Mouse (Mus musculus) hindbrain, embryonic 15.5 days (tissue): Measurements from ENCODE around the gene Ttc28. TPM values are rescaled to one million over a fixed set of nuclear protein-coding genes. Genes with fewer than 3 reads are reported as not detected.

Experiments used
- ATAC-seq: fragments of 200-750 bp; cut with Nextera tagmentation; 2 replicates; pipeline ENCODE4 v1.8.0; 2017; ENCODE audit warnings: low read depth, moderate number of reproducible peaks, moderate TSS enrichment; ENCODE audit not compliant: low FRiP score
- H3K27ac ChIP-seq: fragments of 300-500 bp; sonication (generic); replicated peaks from 2 replicates; pipeline ENCODE4 v1.5.1; 2015; ENCODE audit warnings: mild to moderate bottlenecking, inconsistent platforms
- H3K27me3 ChIP-seq: fragments of 300-500 bp; sonication (generic); 2 replicates; pipeline ENCODE4 v1.6.1; 2015; ENCODE audit warnings: control low read depth, inconsistent platforms
- H3K36me3 ChIP-seq: fragments of 300-500 bp; sonication (generic); 2 replicates; pipeline ENCODE4 v1.6.1; 2015; ENCODE audit warnings: control low read depth, inconsistent platforms
- H3K4me1 ChIP-seq: fragments of 300-500 bp; sonication (generic); replicated peaks from 2 replicates; pipeline ENCODE4 v1.6.1; 2015; ENCODE audit warnings: control low read depth, inconsistent platforms
- H3K4me2 ChIP-seq: fragments of 300-500 bp; sonication (generic); 2 replicates; pipeline ENCODE4 v1.6.1; 2015; ENCODE audit warnings: moderate library complexity, mild to moderate bottlenecking, inconsistent platforms
- H3K4me3 ChIP-seq: fragments of 300-500 bp; sonication (generic); 2 replicates; pipeline ENCODE4 v1.5.1; 2015; ENCODE audit warnings: mild to moderate bottlenecking, inconsistent platforms
- H3K9ac ChIP-seq: fragments of 300-500 bp; sonication (generic); 2 replicates; pipeline ENCODE4 v1.6.1; 2015; ENCODE audit warnings: inconsistent platforms
- H3K9me3 ChIP-seq: fragments of 300-500 bp; sonication (generic); 2 replicates; pipeline ENCODE4 v1.6.1; 2016; ENCODE audit warnings: control low read depth, inconsistent platforms
- WGBS: fragments of 180-500 bp; shearing (Covaris S2); methylation state at CpG from one replicate; pipeline ENCODE4 v1.1.7; 2015; 5-methylcytosine and 5-hydroxymethylcytosine counted together
- polyA plus RNA-seq: library from polyadenylated mRNA; unstranded; fragments of >200 nt; fragmentation: Nextera tagmentation; extraction: Ambion mirVana; gene quantifications from 2 replicates; pipeline ENCODE4 v1.2.1, GENCODE M21; 2015

Gene Ttc28
- polyA plus RNA-seq, 1 experiment from 2014 or later = 20.5 TPM

- Histone ChIP-seq H3K4me3 (no peak overlapping the region), H3K9ac (no peak overlapping the region), H3K36me3 (no peaks in the 10 kb centered on the region), H3K27me3 (no peaks in the 10 kb centered on the region), H3K4me2 (no peak overlapping the region), H3K9me3 (no peaks in the 10 kb centered on the region), H3K27ac (peak overlapping the region; percentile 6), H3K4me1 (peaks cover 58% of the 10 kb centered on the region)
- WGBS = 48% methylated on average over 22 of the region's 22 CpGs
- ATAC-seq = no peak
These were observed 179.0 kb downstream of the Ttc28 start for GRCm38 (mm10) chr5:111058401-111059139.

- WGBS = 79% methylated on average over 11 of the region's 11 CpGs
- peaks cover 54% of the 10 kb centered on the region for H3K4me1 ChIP-seq
- H3K4me2 ChIP-seq = no peak overlapping the region
- ATAC-seq = no peak
- no peaks in the 10 kb centered on the region for H3K36me3 ChIP-seq
- H3K27ac ChIP-seq = peak overlapping the region; percentile 6
- H3K4me3 ChIP-seq = no peak overlapping the region
- H3K27me3 ChIP-seq = no peaks in the 10 kb centered on the region
- no peaks in the 10 kb centered on the region for H3K9me3 ChIP-seq
- no peak overlapping the region for H3K9ac ChIP-seq
These were observed 179.7 kb downstream of the Ttc28 start for GRCm38 (mm10) chr5:111059140-111059921.

GRCm38 (mm10) chr5:111060246-111060745 lies 180.7 kb downstream of the Ttc28 start:
- no peaks in the 10 kb centered on the region for H3K27me3 ChIP-seq
- no peak for ATAC-seq
- no peak overlapping the region for H3K9ac ChIP-seq
- 61% methylated on average over 6 of the region's 6 CpGs for WGBS
- no peak overlapping the region for H3K4me3 ChIP-seq
- no peaks in the 10 kb centered on the region for H3K9me3 ChIP-seq
- peaks cover 52% of the 10 kb centered on the region for H3K4me1 ChIP-seq
- H3K27ac ChIP-seq = no peak overlapping the region
- H3K36me3 ChIP-seq = no peaks in the 10 kb centered on the region
- H3K4me2 ChIP-seq = no peak overlapping the region

- WGBS = 93% methylated on average over 3 of the region's 3 CpGs
- Histone ChIP-seq H3K27me3 (no peaks in the 10 kb centered on the region), H3K36me3 (no peaks in the 10 kb centered on the region), H3K9ac (no peak overlapping the region), H3K9me3 (no peaks in the 10 kb centered on the region), H3K4me3 (no peak overlapping the region), H3K4me2 (no peak overlapping the region), H3K4me1 (peaks cover 42% of the 10 kb centered on the region), H3K27ac (no peak overlapping the region)
- no peak for ATAC-seq
These were observed 183.6 kb downstream of the Ttc28 start for GRCm38 (mm10) chr5:111063155-111063554.

- Histone ChIP-seq H3K27me3 (no peaks in the 10 kb centered on the region), H3K9me3 (no peaks in the 10 kb centered on the region), H3K4me1 (peaks cover 36% of the 10 kb centered on the region), H3K36me3 (no peaks in the 10 kb centered on the region), H3K4me2 (no peak overlapping the region), H3K9ac (no peak overlapping the region), H3K27ac (no peak overlapping the region), H3K4me3 (no peak overlapping the region)
- 67% methylated on average over 3 of the region's 3 CpGs for WGBS
- no peak for ATAC-seq
These were observed 184.4 kb downstream of the Ttc28 start for GRCm38 (mm10) chr5:111063991-111064390.

GRCm38 (mm10) chr5:111065770-111066169 lies 186.2 kb downstream of the Ttc28 start:
- H3K9ac ChIP-seq = no peak overlapping the region
- 60% methylated on average over 4 of the region's 4 CpGs for WGBS
- no peak overlapping the region for H3K4me3 ChIP-seq
- no peaks in the 10 kb centered on the region for H3K36me3 ChIP-seq
- H3K4me2 ChIP-seq = no peak overlapping the region
- no peaks in the 10 kb centered on the region for H3K9me3 ChIP-seq
- H3K27ac ChIP-seq = no peak overlapping the region
- no peak for ATAC-seq
- no peaks in the 10 kb centered on the region for H3K27me3 ChIP-seq
- peaks cover 35% of the 10 kb centered on the region for H3K4me1 ChIP-seq

GRCm38 (mm10) chr5:111069503-111069902 lies 189.9 kb downstream of the Ttc28 start:
- H3K4me3 ChIP-seq = no peak overlapping the region
- H3K27ac ChIP-seq = no peak overlapping the region
- H3K27me3 ChIP-seq = no peaks in the 10 kb centered on the region
- H3K9ac ChIP-seq = no peak overlapping the region
- no peaks in the 10 kb centered on the region for H3K36me3 ChIP-seq
- ATAC-seq = no peak
- no peak overlapping the region for H3K4me2 ChIP-seq
- peaks cover 44% of the 10 kb centered on the region for H3K4me1 ChIP-seq
- WGBS = 79% methylated on average over 5 of the region's 5 CpGs
- H3K9me3 ChIP-seq = no peaks in the 10 kb centered on the region

- no peak overlapping the region for H3K4me3 ChIP-seq
- 77% methylated on average over 5 of the region's 5 CpGs for WGBS
- H3K4me1 ChIP-seq = peaks cover 42% of the 10 kb centered on the region
- H3K36me3 ChIP-seq = no peaks in the 10 kb centered on the region
- no peak overlapping the region for H3K27ac ChIP-seq
- no peak overlapping the region for H3K9ac ChIP-seq
- no peaks in the 10 kb centered on the region for H3K9me3 ChIP-seq
- no peak for ATAC-seq
- no peak overlapping the region for H3K4me2 ChIP-seq
- no peaks in the 10 kb centered on the region for H3K27me3 ChIP-seq
These were observed 190.3 kb downstream of the Ttc28 start for GRCm38 (mm10) chr5:111069931-111070330.

- peaks cover 42% of the 10 kb centered on the region for H3K4me1 ChIP-seq
- H3K27me3 ChIP-seq = no peaks in the 10 kb centered on the region
- H3K9ac ChIP-seq = no peak overlapping the region
- ATAC-seq = no peak
- H3K36me3 ChIP-seq = no peaks in the 10 kb centered on the region
- no peak overlapping the region for H3K4me2 ChIP-seq
- no peak overlapping the region for H3K4me3 ChIP-seq
- 73% methylated on average over 6 of the region's 6 CpGs for WGBS
- H3K9me3 ChIP-seq = no peaks in the 10 kb centered on the region
- no peak overlapping the region for H3K27ac ChIP-seq
These were observed 190.8 kb downstream of the Ttc28 start for GRCm38 (mm10) chr5:111070361-111070760.

GRCm38 (mm10) chr5:111073316-111073736 lies 193.7 kb downstream of the Ttc28 start:
- Histone ChIP-seq H3K27me3 (no peaks in the 10 kb centered on the region), H3K36me3 (no peaks in the 10 kb centered on the region), H3K27ac (0 out of 2 replicates have a peak overlapping the region, but pooled peaks have one; percentile 39), H3K9ac (no peak overlapping the region), H3K4me2 (no peak overlapping the region), H3K9me3 (no peaks in the 10 kb centered on the region), H3K4me3 (no peak overlapping the region), H3K4me1 (peaks cover 33% of the 10 kb centered on the region)
- WGBS = 38% methylated on average over 6 of the region's 6 CpGs
- ATAC-seq = 0 out of 2 replicates have a peak, but pooled peaks have one; percentile 29

- Histone ChIP-seq H3K4me3 (no peak overlapping the region), H3K4me2 (no peak overlapping the region), H3K27me3 (no peaks in the 10 kb centered on the region), H3K9me3 (no peaks in the 10 kb centered on the region), H3K4me1 (peaks cover 32% of the 10 kb centered on the region), H3K36me3 (no peaks in the 10 kb centered on the region), H3K27ac (0 out of 2 replicates have a peak overlapping the region, but pooled peaks have one; percentile 19), H3K9ac (no peak overlapping the region)
- WGBS = 28% methylated on average over 7 of the region's 7 CpGs
- no peak for ATAC-seq
These were observed 194.4 kb downstream of the Ttc28 start for GRCm38 (mm10) chr5:111074050-111074449.

GRCm38 (mm10) chr5:111075841-111076240 lies 196.2 kb downstream of the Ttc28 start:
- WGBS = 59% methylated on average over 5 of the region's 5 CpGs

More at GRCm38 (mm10) chr5:111075841-111076240, 196.2 kb downstream of the Ttc28 start:
- no peak overlapping the region for H3K27ac ChIP-seq
- H3K36me3 ChIP-seq = no peaks in the 10 kb centered on the region
- H3K4me1 ChIP-seq = peaks cover 29% of the 10 kb centered on the region
- no peaks in the 10 kb centered on the region for H3K27me3 ChIP-seq
- H3K9me3 ChIP-seq = no peaks in the 10 kb centered on the region
- H3K4me3 ChIP-seq = no peak overlapping the region
- no peak for ATAC-seq
- no peak overlapping the region for H3K4me2 ChIP-seq
- no peak overlapping the region for H3K9ac ChIP-seq
